Comparison of ENCODE assay signal across 14 mouse cellular contexts in the genomic region with DNA sequence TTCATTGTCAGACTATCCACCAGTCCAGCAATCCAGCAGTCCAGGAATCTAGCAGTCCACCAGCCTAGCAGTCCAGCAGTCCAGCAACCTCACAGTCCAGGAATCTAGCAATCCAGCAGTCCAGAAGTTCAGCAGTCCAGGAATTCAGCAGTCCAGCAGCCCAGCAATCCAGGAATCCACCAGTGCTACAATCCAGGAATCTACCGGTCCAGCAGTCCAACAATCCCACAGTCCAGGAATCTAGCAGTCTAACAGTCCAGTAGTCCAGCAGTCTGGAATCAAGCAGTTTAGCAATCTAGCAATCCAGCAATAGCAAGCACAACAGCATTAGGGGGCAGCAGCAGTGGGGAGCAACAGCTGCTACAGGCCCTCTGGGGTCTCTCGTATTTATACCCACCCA. TPM values are rescaled to one million over a fixed set of nuclear protein-coding genes. Genes with fewer than 3 reads are reported as not detected.
"Had no signal": no experiment of that assay in that cellular context is flagged by ENCODE, and none has a peak within 500 bp of the region (broad histone marks: within the 10 kb centered on the region; RNA-seq: fewer than 3 reads in every experiment).

No protein-coding gene starts in this region.

- H3K27ac ChIP-seq: intestine, embryonic 15.5 days; limb, embryonic 15.5 days; liver, embryonic 14.5 days; midbrain, embryonic 12.5 days; neural tube, embryonic 13.5 days had no signal

- H3K27me3 ChIP-seq: intestine, embryonic 15.5 days; limb, embryonic 15.5 days; midbrain, embryonic 12.5 days; neural tube, embryonic 13.5 days had no signal

- H3K4me1 ChIP-seq: limb, embryonic 15.5 days; midbrain, embryonic 12.5 days; neural tube, embryonic 13.5 days had no signal

- H3K9me3 ChIP-seq: intestine, embryonic 15.5 days; limb, embryonic 15.5 days; midbrain, embryonic 12.5 days; neural tube, embryonic 13.5 days had no signal

- DNase-seq: lung, adult 18-20 months; retina, postnatal 1 day; right cerebral cortex, postnatal 4 days; spleen, adult 18-20 months; thymus, adult 2 months; thymus, postnatal 25 days had no signal

- H3K4me3 ChIP-seq: intestine, embryonic 15.5 days; limb, embryonic 15.5 days; midbrain, embryonic 12.5 days; neural tube, embryonic 13.5 days had no signal

- H3K36me3 ChIP-seq: intestine, embryonic 15.5 days; limb, embryonic 15.5 days; midbrain, embryonic 12.5 days; neural tube, embryonic 13.5 days had no signal

RNA-seq across cellular contexts. Expression of gene Cnpy1, which starts 27.2 kb away (rescaled TPM):
- total RNA-seq: megakaryocyte-erythroid progenitor cell, adult 5-6 weeks had no signal
- polyA plus RNA-seq: limb, embryonic 11.5 days; limb, embryonic 15.5 days; stomach, embryonic 14.5 days; thymus, adult 2 months had no signal
